Mouse (Mus musculus) embryonic facial prominence, embryonic 12.5 days (tissue): ENCODE measurements around the gene Rufy3. TPM values are rescaled to one million over a fixed set of nuclear protein-coding genes. Genes with fewer than 3 reads are reported as not detected.
"Not testable (repeated sequence)": the region's sequence is repeated elsewhere in the genome, so short reads cannot be mapped to it uniquely, and the experiment has no call there.

Source experiments
- ATAC-seq: fragments of 200-750 bp; cut with Nextera tagmentation; 2 replicates; pipeline ENCODE4 v1.8.0; 2017; ENCODE audit not compliant: insufficient number of reproducible peaks, insufficient read depth, low FRiP score, low TSS enrichment
- H3K27ac ChIP-seq: fragments of 300-500 bp; sonication (generic); 2 replicates; pipeline ENCODE4 v1.5.1; 2016; ENCODE audit warnings: mild to moderate bottlenecking
- H3K27me3 ChIP-seq: fragments of 300-500 bp; sonication (generic); 2 replicates; pipeline ENCODE4 v1.6.1; 2016; ENCODE audit warnings: mild to moderate bottlenecking, moderate library complexity
- H3K36me3 ChIP-seq: fragments of 300-500 bp; sonication (generic); 2 replicates; pipeline ENCODE4 v1.6.1; 2016; ENCODE audit warnings: mild to moderate bottlenecking
- H3K4me1 ChIP-seq: fragments of 300-500 bp; sonication (generic); 2 replicates; pipeline ENCODE4 v1.6.1; 2016
- H3K4me2 ChIP-seq: fragments of 300-500 bp; sonication (generic); replicated peaks from 2 replicates; pipeline ENCODE4 v1.6.1; 2016; ENCODE audit warnings: mild to moderate bottlenecking, moderate library complexity
- H3K4me3 ChIP-seq: fragments of 300-500 bp; sonication (generic); 2 replicates; pipeline ENCODE4 v1.5.1; 2016; ENCODE audit warnings: mild to moderate bottlenecking
- H3K9ac ChIP-seq: fragments of 300-500 bp; sonication (generic); 2 replicates; pipeline ENCODE4 v1.6.1; 2016; ENCODE audit warnings: mild to moderate bottlenecking, moderate library complexity
- H3K9me3 ChIP-seq: fragments of 300-500 bp; sonication (generic); 2 replicates; pipeline ENCODE4 v1.6.1; 2016; ENCODE audit warnings: mild to moderate bottlenecking, moderate library complexity
- WGBS: fragments of 180-500 bp; shearing (Covaris S2); methylation state at CpG from one replicate; pipeline ENCODE4 v1.1.7; 2016; 5-methylcytosine and 5-hydroxymethylcytosine counted together
- polyA plus RNA-seq: library from polyadenylated mRNA; unstranded; fragments of >200 nt; fragmentation: Nextera tagmentation; extraction: Ambion mirVana; gene quantifications from 2 replicates; pipeline ENCODE4 v1.2.1, GENCODE M21; 2016

Rufy3 gene
- polyA plus RNA-seq: 31.6 and 40.2 TPM in 2 replicates

- peak within 1 kb of the TSS; percentile 89 for H3K9ac ChIP-seq
- H3K27me3 ChIP-seq: no peaks in the 10 kb centered on the region
- H3K9me3 ChIP-seq: no peaks in the 10 kb centered on the region
- 0 out of 2 replicates have a peak, but pooled peaks cover 5% of the 10 kb centered on the region for H3K4me1 ChIP-seq
- H3K4me3 ChIP-seq: peak within 1 kb of the TSS; percentile 96
- under 1% methylated on average over 47 of the region's 71 CpGs for WGBS
- ATAC-seq: peak; percentile 88
- H3K4me2 ChIP-seq: peak within 1 kb of the TSS; percentile 65
- H3K27ac ChIP-seq: peak within 1 kb of the TSS; percentile 85
- no peaks in the 10 kb centered on the region for H3K36me3 ChIP-seq
These were observed at the start of gene Rufy3 for GRCm38 (mm10) chr5:88564501-88565147. Rufy3 (plus strand) TSS chr5:88565040.

DNA sequence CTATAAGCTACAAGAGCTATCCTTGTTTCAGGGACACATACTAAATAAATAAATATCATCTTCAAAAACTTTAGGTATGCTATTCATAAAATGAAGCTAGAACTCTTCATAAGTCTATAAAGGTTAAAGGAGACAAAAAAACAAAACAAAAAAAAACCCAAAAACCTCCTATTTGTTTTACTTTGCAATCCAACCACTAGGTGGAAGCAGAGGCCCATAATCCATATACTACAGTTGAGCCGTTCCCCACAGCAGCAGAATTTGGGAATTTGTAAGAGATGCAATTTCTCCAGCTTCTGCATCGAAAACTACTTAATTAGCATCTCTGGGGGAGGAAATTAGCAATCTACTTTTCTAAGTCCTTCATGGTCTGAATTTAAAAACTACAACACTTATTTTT, 45.6 kb upstream of the Rufy3 start:
- Histone ChIP-seq H3K4me3 (no peak overlapping the region), H3K4me1 (no peaks in the 10 kb centered on the region), H3K9ac (no peak overlapping the region), H3K27me3 (no peaks in the 10 kb centered on the region), H3K9me3 (no peaks in the 10 kb centered on the region), H3K27ac (no peak overlapping the region), H3K4me2 (no peak overlapping the region), H3K36me3 (no peaks in the 10 kb centered on the region)
- 2% methylated on average over 2 of the region's 2 CpGs for WGBS
- no peak for ATAC-seq

GRCm38 (mm10) chr5:88527657-88528056, 37.2 kb upstream of the Rufy3 start, which contains the start of gene Jchain:
Jchain (minus strand) TSS chr5:88527891.
- Histone ChIP-seq H3K4me2 (no peak within 1 kb of the TSS), H3K27me3 (no peaks in the 10 kb centered on the region), H3K4me3 (no peak within 1 kb of the TSS), H3K36me3 (no peaks in the 10 kb centered on the region), H3K4me1 (no peaks in the 10 kb centered on the region), H3K9me3 (no peaks in the 10 kb centered on the region), H3K27ac (no peak within 1 kb of the TSS), H3K9ac (no peak within 1 kb of the TSS)
- 86% methylated on average over 3 of the region's 3 CpGs for WGBS
- ATAC-seq: no peak

GRCm38 (mm10) chr5:88530908-88531307, 33.9 kb upstream of the Rufy3 start:
- no peaks in the 10 kb centered on the region for H3K9me3 ChIP-seq
- no peak for ATAC-seq
- no peaks in the 10 kb centered on the region for H3K27me3 ChIP-seq
- no peak overlapping the region for H3K4me2 ChIP-seq
- no peak overlapping the region for H3K9ac ChIP-seq
- no peaks in the 10 kb centered on the region for H3K4me1 ChIP-seq
- H3K36me3 ChIP-seq: no peaks in the 10 kb centered on the region
- no peak overlapping the region for H3K27ac ChIP-seq
- WGBS: 65% methylated on average over 1 of the region's 1 CpGs
- H3K4me3 ChIP-seq: no peak overlapping the region

GRCm38 (mm10) chr5:88534697-88535096, 30.1 kb upstream of the Rufy3 start:
- Histone ChIP-seq H3K27me3 (no peaks in the 10 kb centered on the region), H3K4me3 (no peak overlapping the region), H3K36me3 (no peaks in the 10 kb centered on the region), H3K4me1 (no peaks in the 10 kb centered on the region), H3K9me3 (no peaks in the 10 kb centered on the region), H3K27ac (no peak overlapping the region), H3K4me2 (no peak overlapping the region), H3K9ac (no peak overlapping the region)
- no peak for ATAC-seq
- WGBS: 68% methylated on average over 3 of the region's 3 CpGs

GRCm38 (mm10) chr5:88540845-88541244, 24.0 kb upstream of the Rufy3 start:
- no peak overlapping the region for H3K27ac ChIP-seq

DNA sequence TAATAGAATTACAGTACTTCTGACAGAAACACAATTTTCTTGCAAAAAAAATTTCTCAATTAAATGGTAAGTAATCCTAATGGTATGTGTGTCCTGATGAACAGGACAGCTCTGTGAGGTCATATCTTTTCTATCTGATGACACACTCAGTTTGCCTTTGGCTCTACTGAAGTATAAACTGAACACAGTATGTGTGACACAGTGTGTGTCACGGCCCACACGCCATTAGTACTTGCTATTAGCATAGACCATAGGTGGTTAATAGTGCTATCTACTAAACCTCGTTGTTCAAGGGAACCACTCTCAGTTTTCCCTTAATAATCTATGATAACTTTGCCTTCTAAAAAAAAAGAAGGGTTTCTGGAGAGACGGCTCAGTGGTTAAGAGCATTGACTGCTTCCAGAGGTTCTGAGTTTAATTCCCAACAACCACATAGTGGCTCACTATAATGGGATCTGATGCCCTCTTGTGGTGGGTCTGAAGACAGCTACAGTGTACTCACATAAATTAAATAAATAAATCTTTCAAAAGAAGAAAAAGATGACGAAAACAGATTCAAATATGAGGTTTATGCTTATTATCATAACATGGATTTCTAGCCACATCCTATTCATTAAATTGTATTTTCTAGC, 22.1 kb upstream of the Rufy3 start:
- Histone ChIP-seq H3K4me3 (no peak overlapping the region), H3K9me3 (no peaks in the 10 kb centered on the region), H3K9ac (no peak overlapping the region), H3K4me1 (no peaks in the 10 kb centered on the region), H3K4me2 (no peak overlapping the region), H3K27me3 (no peaks in the 10 kb centered on the region), H3K27ac (no peak overlapping the region), H3K36me3 (no peaks in the 10 kb centered on the region)
- WGBS: 60% methylated on average over 5 of the region's 5 CpGs
- ATAC-seq: peak; percentile 75; the same call in 1 of the 2 replicates

More at GRCm38 (mm10) chr5:88540845-88541244, 24.0 kb upstream of the Rufy3 start:
- Histone ChIP-seq H3K4me2 (no peak overlapping the region), H3K9ac (no peak overlapping the region), H3K4me1 (no peaks in the 10 kb centered on the region), H3K27me3 (no peaks in the 10 kb centered on the region), H3K36me3 (no peaks in the 10 kb centered on the region), H3K9me3 (no peaks in the 10 kb centered on the region), H3K4me3 (no peak overlapping the region)
- ATAC-seq: no peak

DNA sequence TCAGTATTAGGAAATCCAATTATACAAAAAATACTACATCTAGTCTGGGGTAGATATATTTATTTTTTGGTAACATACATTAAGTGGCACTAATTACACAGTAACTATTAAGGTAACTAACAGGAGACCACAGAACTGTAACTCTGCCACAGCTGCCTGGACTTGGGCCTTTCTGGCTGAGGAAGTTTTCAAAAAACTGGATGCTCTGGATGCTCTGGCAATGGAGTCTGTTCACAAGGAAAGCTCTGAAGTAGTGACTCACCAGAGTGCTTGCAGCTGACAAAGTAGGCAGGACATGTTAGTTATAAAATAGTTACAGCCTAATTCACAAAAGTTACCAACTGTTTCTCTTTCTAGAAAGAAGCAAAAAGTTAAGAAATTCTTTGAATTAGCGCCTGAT, 20.4 kb upstream of the Rufy3 start:
- H3K4me3 ChIP-seq, H3K27me3 ChIP-seq, H3K36me3 ChIP-seq, H3K9ac ChIP-seq, H3K4me1 ChIP-seq, H3K9me3 ChIP-seq, ATAC-seq, H3K4me2 ChIP-seq, H3K27ac ChIP-seq: not testable (repeated sequence)
- 88% methylated on average over 1 of the region's 1 CpGs for WGBS

DNA sequence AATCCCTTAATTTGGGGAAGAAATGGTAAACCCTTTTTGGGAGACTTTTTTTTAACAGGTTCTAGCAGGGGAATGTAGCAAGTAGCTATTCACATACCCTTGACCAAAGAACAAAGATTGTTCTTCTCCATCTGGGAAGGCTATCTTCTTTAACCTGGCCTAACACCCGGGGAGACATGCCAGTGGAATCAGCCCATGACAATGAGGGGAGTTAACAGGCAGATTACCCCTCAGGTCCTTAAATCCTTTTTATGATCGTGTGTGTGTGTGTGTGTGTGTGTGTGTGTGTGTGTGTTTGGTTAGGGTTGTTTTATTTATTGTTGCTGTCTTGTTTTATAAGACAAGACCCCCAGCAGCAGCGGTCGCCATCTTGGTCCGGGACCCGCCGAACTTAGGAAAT, 19.3 kb upstream of the Rufy3 start:
- no peaks in the 10 kb centered on the region for H3K9me3 ChIP-seq
- WGBS: 83% methylated on average over 7 of the region's 7 CpGs
- no peaks in the 10 kb centered on the region for H3K27me3 ChIP-seq
- H3K4me3 ChIP-seq: no peak overlapping the region
- H3K4me1 ChIP-seq: no peaks in the 10 kb centered on the region
- no peaks in the 10 kb centered on the region for H3K36me3 ChIP-seq
- H3K27ac ChIP-seq: no peak overlapping the region
- ATAC-seq: no peak
- no peak overlapping the region for H3K9ac ChIP-seq
- no peak overlapping the region for H3K4me2 ChIP-seq

DNA sequence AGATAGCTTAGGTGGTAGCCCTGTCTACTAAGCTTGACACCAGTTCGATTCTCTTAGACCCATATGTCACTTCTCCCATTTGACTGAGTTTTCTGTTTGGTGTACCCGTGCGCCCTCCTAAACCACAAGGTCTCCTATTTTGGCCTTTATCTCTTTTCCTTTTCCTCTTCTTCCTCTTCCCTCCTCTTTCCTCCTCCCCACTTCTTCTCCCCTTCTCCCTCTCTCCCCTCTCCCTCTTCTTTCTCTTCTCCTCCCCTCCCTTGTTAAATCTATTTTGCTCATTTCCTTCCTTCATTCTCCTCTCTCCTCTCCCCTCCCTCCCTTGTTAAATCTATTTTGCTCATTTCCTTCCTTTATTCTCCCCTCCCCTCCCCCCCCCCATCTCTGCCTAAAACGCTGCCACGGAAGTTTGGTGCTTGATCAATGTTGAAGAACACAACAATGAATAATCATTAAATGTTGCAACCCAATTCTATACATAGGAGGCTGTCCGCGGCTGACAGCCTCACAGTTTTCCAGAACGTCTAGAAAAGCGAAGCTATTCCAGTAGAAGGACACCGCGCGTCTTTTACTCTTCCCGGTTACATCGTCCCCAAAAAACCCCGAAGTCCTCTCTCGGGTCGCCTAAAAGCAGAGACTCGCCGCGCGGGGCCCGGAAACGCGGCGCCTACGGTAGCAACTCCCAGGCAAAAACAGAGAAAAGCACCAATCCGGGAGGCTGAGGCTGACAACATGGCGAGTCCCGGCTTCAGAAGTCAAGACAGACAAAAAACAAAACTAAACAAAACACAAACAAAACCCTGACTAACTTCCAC, 11.4 kb upstream of the Rufy3 start:
- Histone ChIP-seq H3K9me3 (no peaks in the 10 kb centered on the region), H3K4me1 (peaks cover 13% of the 10 kb centered on the region), H3K4me2 (peak overlapping the region; percentile 53), H3K36me3 (peaks cover 4% of the 10 kb centered on the region), H3K27ac (peak overlapping the region; percentile 93), H3K9ac (peak overlapping the region; percentile 67), H3K4me3 (peak overlapping the region; percentile 91), H3K27me3 (no peaks in the 10 kb centered on the region)
- ATAC-seq: peak; percentile 8; the same call in 1 of the 2 replicates
- WGBS: 8% methylated on average over 29 of the region's 29 CpGs

DNA sequence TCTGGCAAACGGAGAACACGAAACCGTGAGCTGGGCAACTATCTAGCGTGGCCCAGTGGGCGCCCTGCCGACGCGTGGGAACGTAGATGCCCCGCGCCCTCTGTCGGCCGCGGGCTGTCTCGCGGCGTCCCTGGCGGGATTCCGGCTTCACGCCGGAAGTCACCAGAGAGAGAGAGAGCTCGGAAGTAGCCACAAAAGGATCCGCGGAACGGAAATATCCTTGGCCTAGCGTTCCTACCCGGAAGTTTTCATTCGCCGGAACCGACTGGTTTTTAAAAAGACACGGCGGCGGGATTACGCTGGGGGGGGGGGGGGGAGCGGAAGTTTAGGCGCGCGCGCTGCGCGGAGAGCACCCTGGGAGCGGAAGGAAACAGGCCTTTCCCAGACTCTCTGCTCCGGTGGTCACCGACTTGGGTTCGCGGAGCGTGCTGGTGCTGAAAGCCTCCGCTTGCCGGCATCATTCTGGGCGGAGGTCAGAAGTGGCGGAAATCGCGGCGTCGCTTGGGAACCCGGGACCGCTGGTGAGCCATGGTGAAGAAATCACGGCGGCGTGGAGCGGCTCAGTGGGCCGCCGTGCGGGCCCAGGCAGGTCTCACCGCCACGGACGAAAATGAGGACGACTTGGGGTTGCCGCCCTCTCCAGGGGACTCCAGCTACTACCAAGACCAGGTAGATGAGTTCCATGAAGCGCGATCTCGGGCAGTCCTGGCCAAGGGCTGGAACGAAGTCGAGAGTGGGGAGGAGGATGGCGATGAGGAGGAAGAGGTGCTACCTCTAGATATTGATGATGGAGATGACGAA, 10.6 kb upstream of the Rufy3 start, which contains the start of gene Utp3:
TSS of gene Utp3 (plus strand) at position 377 of the 801 bp plus-strand sequence.
- Histone ChIP-seq H3K36me3 (peaks cover 4% of the 10 kb centered on the region), H3K4me1 (peaks cover 13% of the 10 kb centered on the region), H3K27ac (peak within 1 kb of the TSS; percentile 93), H3K4me2 (peak within 1 kb of the TSS; percentile 96), H3K9ac (peak within 1 kb of the TSS; percentile 87), H3K4me3 (peak within 1 kb of the TSS; percentile 91), H3K9me3 (no peaks in the 10 kb centered on the region), H3K27me3 (no peaks in the 10 kb centered on the region)
- WGBS: under 1% methylated on average over 75 of the region's 76 CpGs
- peak; percentile 94 for ATAC-seq
